Mouse (Mus musculus) liver, adult 2 months (tissue): ENCODE results near the gene Sox13.

ENCODE experiments used
- CTCF ChIP-seq: fragments of 200-500 bp; IDR thresholded peaks from 2 replicates; pipeline ENCODE4 v1.5.1; 2011; ENCODE audit warnings: low read depth, low read length, control low read depth
- POLR2A ChIP-seq: fragments of 200-500 bp; IDR thresholded peaks from 2 replicates; pipeline ENCODE4 v1.6.1; 2011; ENCODE audit warnings: low read length, control low read depth; ENCODE audit not compliant: insufficient read depth; ENCODE audit errors: extremely low read depth

- TF ChIP-seq CTCF: no peak
- TF ChIP-seq POLR2A: no peak
Observed at GRCm38 (mm10) chr1:133387539-133388268, 36.5 kb downstream of the Sox13 start.
